Mouse (Mus musculus) liver, embryonic 14.5 days (tissue): ENCODE results near the gene Osbpl3. TPM values are rescaled to one million over a fixed set of nuclear protein-coding genes. Genes with fewer than 3 reads are reported as not detected.

Source experiments
- ATAC-seq: fragments of 200-750 bp; cut with Nextera tagmentation; 2 replicates; pipeline ENCODE4 v1.8.0; 2017; ENCODE audit warnings: moderate number of reproducible peaks, mild to moderate bottlenecking, moderate library complexity; ENCODE audit not compliant: insufficient read depth
- DNase-seq, 3 experiments: peaks; one replicate each; pipeline ENCODE4 v3.0.0-alpha.2; 2012 to 2013; ENCODE audit warnings: low read depth in 3 of 3, low spot score in 3 of 3
- H3K27ac ChIP-seq: fragments of 300-500 bp; sonication (generic); 2 replicates; pipeline ENCODE4 v1.5.1; 2014; ENCODE audit warnings: moderate library complexity, mild to moderate bottlenecking, control low read depth, inconsistent platforms
- H3K27me3 ChIP-seq: fragments of 300-500 bp; sonication (generic); 2 replicates; pipeline ENCODE4 v1.6.1; 2014; ENCODE audit warnings: mild to moderate bottlenecking, low read length, moderate library complexity; ENCODE audit not compliant: control insufficient read depth, insufficient read depth
- H3K36me3 ChIP-seq: fragments of 300-500 bp; sonication (generic); replicated peaks from 2 replicates; pipeline ENCODE4 v1.6.1; 2014; ENCODE audit warnings: low read depth; ENCODE audit not compliant: control insufficient read depth, insufficient read depth
- H3K4me1 ChIP-seq, 2 experiments: fragments of 200-500 bp in 1 of 2; fragments of 300-500 bp in 1 of 2; sonication (generic) in 1 of 2; replicated peaks; 2 replicates each; pipeline ENCODE4 v1.6.1; 2012 to 2014; ENCODE audit warnings: antibody characterized with exemption in 1 of 2, inconsistent platforms in 1 of 2, low read length in 1 of 2; ENCODE audit not compliant: control insufficient read depth in 2 of 2, insufficient read depth in 2 of 2
- H3K4me2 ChIP-seq: fragments of 300-500 bp; sonication (generic); 2 replicates; pipeline ENCODE4 v1.6.1; 2014; ENCODE audit warnings: low read depth, mild to moderate bottlenecking, control low read depth, moderate library complexity
- H3K4me3 ChIP-seq, 2 experiments: fragments of 200-500 bp in 1 of 2; fragments of 300-500 bp in 1 of 2; sonication (generic) in 1 of 2; 2 replicates each; pipeline ENCODE4 v1.5.1; 2012 to 2014; ENCODE audit warnings: low read depth in 2 of 2, low read length in 2 of 2, mild to moderate bottlenecking in 2 of 2, control low read depth in 1 of 2, inconsistent platforms in 1 of 2, moderate library complexity in 1 of 2; ENCODE audit not compliant: insufficient read depth in 1 of 2
- H3K9ac ChIP-seq: fragments of 300-500 bp; sonication (generic); replicated peaks from 2 replicates; pipeline ENCODE4 v1.6.1; 2014; ENCODE audit warnings: mild to moderate bottlenecking, control low read depth, moderate library complexity
- H3K9me3 ChIP-seq: fragments of 300-500 bp; sonication (generic); 2 replicates; pipeline ENCODE4 v1.6.1; 2016; ENCODE audit warnings: low read length, mixed read lengths; ENCODE audit not compliant: control insufficient read depth
- CTCF ChIP-seq: IDR thresholded peaks from 2 replicates; pipeline ENCODE4 v1.5.1; 2016; ENCODE audit warnings: antibody characterized with exemption, low read depth, control low read depth
- EP300 ChIP-seq: IDR thresholded peaks from 2 replicates; pipeline ENCODE4 v1.6.1; 2016; ENCODE audit warnings: antibody characterized with exemption, low read depth
- WGBS: fragments of 180-500 bp; shearing (Covaris S2); extraction: QIAGEN DNeasy Blood & Tissue Kit; methylation state at CpG from one replicate; pipeline ENCODE4 v1.1.7; 2014; ENCODE audit not compliant: insufficient replicate concordance; 5-methylcytosine and 5-hydroxymethylcytosine counted together
- polyA plus RNA-seq, 2 experiments: library from polyadenylated mRNA; depleted of rRNA in 1 of 2; stranded (reverse) in 1 of 2; unstranded in 1 of 2; fragments of >200 nt; fragmentation: Nextera tagmentation in 1 of 2; extraction: Ambion mirVana in 1 of 2; gene quantifications; 2 replicates each; pipeline versions ENCODE4 v1.2.1 to v1.2.3; 2012 to 2014

Gene Osbpl3
- polyA plus RNA-seq, 2 experiments: 0.60 to 0.70 TPM

DNA sequence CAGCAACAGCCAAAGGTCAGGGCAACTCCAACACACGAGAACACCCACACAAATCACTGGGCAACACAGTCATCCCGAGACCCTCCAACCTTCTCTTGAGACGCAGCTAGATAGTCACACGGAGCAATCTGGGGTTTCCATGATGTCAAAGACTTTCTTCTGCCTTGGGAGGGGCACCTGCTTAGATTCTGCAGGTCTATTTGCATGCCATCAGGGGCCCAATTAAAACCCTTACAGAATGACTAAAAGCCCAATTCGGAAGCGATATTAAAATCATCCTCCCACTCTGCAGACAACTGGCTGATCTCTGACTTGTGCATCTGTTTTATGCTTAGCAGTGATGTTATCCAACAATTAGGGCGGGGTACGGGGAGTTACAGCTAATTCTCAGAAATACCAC lies 62.0 kb downstream of the Osbpl3 start:
- H3K4me3 ChIP-seq: no peak overlapping the region
- H3K27me3 ChIP-seq: no peaks in the 10 kb centered on the region
- no peak for DNase-seq
- no peaks in the 10 kb centered on the region for H3K36me3 ChIP-seq
- no peak overlapping the region for H3K4me2 ChIP-seq
- no peak overlapping the region for H3K27ac ChIP-seq
- no peak for ATAC-seq
- TF ChIP-seq EP300: no peak
- TF ChIP-seq CTCF: no peak
- H3K9ac ChIP-seq: no peak overlapping the region
- H3K4me1 ChIP-seq: no peaks in the 10 kb centered on the region
- 61% methylated on average over 8 of the region's 8 CpGs for WGBS
- H3K9me3 ChIP-seq: no peaks in the 10 kb centered on the region

DNA sequence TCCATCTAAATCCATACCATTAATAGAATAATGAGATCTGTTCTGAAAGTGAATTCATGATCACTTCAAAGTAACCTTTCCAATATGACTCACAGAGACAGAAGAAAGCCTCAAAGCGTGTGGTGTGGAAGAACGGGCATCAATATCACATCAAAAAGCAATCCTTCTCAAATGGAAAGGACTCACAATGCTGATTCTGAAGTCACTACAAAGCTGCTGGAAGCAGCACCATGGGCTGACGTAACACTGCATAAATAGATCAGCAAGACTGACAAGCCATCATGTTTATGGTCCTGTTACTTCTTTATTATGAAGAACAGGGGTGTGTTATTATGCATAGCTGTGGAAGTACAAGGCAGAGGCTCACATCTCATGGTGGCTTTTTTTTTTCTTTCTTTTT lies 64.0 kb downstream of the Osbpl3 start:
- H3K36me3 ChIP-seq: no peaks in the 10 kb centered on the region
- no peak overlapping the region for H3K4me2 ChIP-seq
- no peak overlapping the region for H3K4me3 ChIP-seq
- no peaks in the 10 kb centered on the region for H3K4me1 ChIP-seq
- no peak overlapping the region for H3K9ac ChIP-seq
- ATAC-seq (no peak), DNase-seq (no peak)
- no peak overlapping the region for H3K27ac ChIP-seq
- no peak for TF ChIP-seq CTCF
- TF ChIP-seq EP300: no peak
- no peaks in the 10 kb centered on the region for H3K9me3 ChIP-seq
- H3K27me3 ChIP-seq: no peaks in the 10 kb centered on the region
- WGBS: 74% methylated on average over 3 of the region's 3 CpGs

DNA sequence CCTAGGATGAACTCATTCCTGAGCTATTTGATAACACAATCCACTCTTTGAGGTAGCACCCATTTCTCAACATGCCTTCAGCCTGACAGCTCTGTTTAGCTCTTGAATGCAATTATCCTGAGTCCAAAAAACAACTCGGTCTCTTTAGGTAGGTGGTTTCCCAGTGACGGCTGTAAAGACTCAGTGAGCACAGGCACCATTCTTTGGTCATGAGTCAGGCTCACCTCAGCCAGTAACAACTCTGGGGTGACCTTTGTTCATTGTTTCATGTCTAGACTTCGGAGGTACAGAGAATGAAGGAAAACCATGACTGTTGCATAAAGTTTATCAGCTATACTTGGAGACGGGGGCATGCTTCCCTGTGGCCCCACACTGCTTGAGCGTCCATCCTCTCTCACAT lies 65.7 kb downstream of the Osbpl3 start:
- Histone ChIP-seq H3K4me1 (no peaks in the 10 kb centered on the region), H3K27me3 (no peaks in the 10 kb centered on the region), H3K4me3 (no peak overlapping the region), H3K4me2 (no peak overlapping the region), H3K27ac (no peak overlapping the region), H3K36me3 (no peaks in the 10 kb centered on the region), H3K9ac (no peak overlapping the region), H3K9me3 (no peaks in the 10 kb centered on the region)
- ATAC-seq (no peak), DNase-seq (no peak)
- TF ChIP-seq EP300 (no peak), CTCF (no peak)
- WGBS: 50% methylated on average over 5 of the region's 5 CpGs

DNA sequence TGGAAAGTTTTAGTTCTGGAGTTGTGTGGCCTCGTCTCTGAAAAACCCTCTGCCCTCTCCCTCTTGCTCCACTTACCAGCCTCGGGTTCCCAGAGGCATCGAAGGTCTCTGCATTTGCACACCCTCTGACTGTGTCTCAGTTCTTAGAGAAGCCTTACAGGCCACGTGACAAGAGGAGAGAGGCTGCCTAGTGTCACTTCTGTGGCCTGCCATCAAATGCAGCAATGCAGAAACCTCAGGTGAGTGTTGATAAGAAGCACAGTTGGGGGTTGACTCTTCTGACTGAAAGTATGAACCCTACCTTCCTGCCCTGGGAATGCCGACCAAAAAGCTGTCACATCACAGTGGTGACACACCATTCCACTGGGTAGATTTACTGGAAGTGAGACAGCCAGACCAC lies 68.4 kb downstream of the Osbpl3 start:
- no peak overlapping the region for H3K4me3 ChIP-seq
- no peak for TF ChIP-seq EP300
- no peak for TF ChIP-seq CTCF
- H3K4me2 ChIP-seq: no peak overlapping the region
- no peak for DNase-seq
- H3K4me1 ChIP-seq: no peaks in the 10 kb centered on the region
- no peaks in the 10 kb centered on the region for H3K36me3 ChIP-seq
- H3K9ac ChIP-seq: no peak overlapping the region
- WGBS: 33% methylated on average over 5 of the region's 5 CpGs
- H3K9me3 ChIP-seq: no peaks in the 10 kb centered on the region
- no peak overlapping the region for H3K27ac ChIP-seq
- no peaks in the 10 kb centered on the region for H3K27me3 ChIP-seq
- no peak for ATAC-seq

DNA sequence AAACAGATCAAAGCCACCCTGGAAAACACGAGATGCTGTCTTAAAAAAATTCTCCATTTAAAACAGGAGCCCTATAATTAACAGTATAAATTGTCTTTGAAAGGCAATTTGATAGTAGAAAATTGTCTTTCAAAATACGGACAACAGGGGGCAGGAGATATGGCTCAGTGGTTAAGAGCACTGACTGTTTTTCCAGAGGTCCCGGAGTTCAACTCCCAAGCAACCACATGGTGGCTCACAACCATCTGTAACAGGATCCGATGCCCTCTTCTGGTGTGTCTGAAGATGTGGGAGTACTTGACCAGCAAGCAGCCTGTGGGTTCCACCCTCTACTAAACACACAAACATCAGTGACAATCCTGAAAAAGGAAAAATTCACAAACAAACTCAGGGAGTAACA lies 69.5 kb downstream of the Osbpl3 start:
- Histone ChIP-seq H3K4me2 (no peak overlapping the region), H3K36me3 (no peaks in the 10 kb centered on the region), H3K9me3 (no peaks in the 10 kb centered on the region), H3K9ac (no peak overlapping the region), H3K4me3 (no peak overlapping the region), H3K27ac (no peak overlapping the region), H3K4me1 (peaks cover 0 to 4% of the 10 kb centered on the region in 2 experiments; a peak in 2 of 4 replicates), H3K27me3 (no peaks in the 10 kb centered on the region)
- DNase-seq (no peak), ATAC-seq (no peak)
- TF ChIP-seq CTCF: no peak
- no peak for TF ChIP-seq EP300
- 68% methylated on average over 4 of the region's 4 CpGs for WGBS
